Mouse (Mus musculus): ENCODE results near the gene Gm7903. TPM values are rescaled to one million over a fixed set of nuclear protein-coding genes. Genes with fewer than 3 reads are reported as not detected.

Gm7903 gene
- not detected for total RNA-seq (2023)

GRCm38 (mm10) chrX:135433535-135433934 is at the start of gene Gm7903:
Gm7903 (plus strand) TSS chrX:135433835.

Other genes with a start within 250 kb of the Gm7903 start
- not detected for gene Tceal6, start 223.1 kb upstream of the Gm7903 start, total RNA-seq (2023)
- not detected for gene Pramel3, start 131.5 kb upstream of the Gm7903 start, total RNA-seq (2023)
- not detected for gene Gm5128, start 60.6 kb upstream of the Gm7903 start, total RNA-seq (2023)
- not detected for gene AV320801, start 60.8 kb downstream of the Gm7903 start, total RNA-seq (2023)
- gene Nxf7, start 164.9 kb downstream of the Gm7903 start, total RNA-seq (2023) = not detected
- gene Prame, start 193.9 kb downstream of the Gm7903 start, total RNA-seq (2023) = not detected

All from B cell, adult 67 days (primary cell).